Mouse (Mus musculus) ES-E14 (cell line): Measurements from ENCODE around the gene Nphs1. TPM values are rescaled to one million over a fixed set of nuclear protein-coding genes. Genes with fewer than 3 reads are reported as not detected.

Experiments
- DNase-seq: peaks from one replicate; pipeline ENCODE4 v3.0.0-alpha.2; 2013; ENCODE audit warnings: low read depth, low spot score
- H3K27ac ChIP-seq: 2 replicates; pipeline ENCODE4 v1.5.1; 2012; ENCODE audit warnings: low read depth, mild to moderate bottlenecking, low read length, moderate library complexity, mixed read lengths; ENCODE audit not compliant: poor library complexity, insufficient read depth, severe bottlenecking
- H3K36me3 ChIP-seq: 2 replicates; pipeline ENCODE4 v1.6.1; 2012; ENCODE audit warnings: mild to moderate bottlenecking, low read length, moderate library complexity, mixed read lengths; ENCODE audit not compliant: control insufficient read depth, poor library complexity, insufficient read depth, severe bottlenecking
- H3K4me1 ChIP-seq, 2 experiments: fragments of 150-350 bp in 1 of 2; sonication (generic) in 1 of 2; 2 replicates each; pipeline ENCODE4 v1.6.1; 2012; ENCODE audit warnings: low read length in 2 of 2, mild to moderate bottlenecking in 1 of 2, mixed read lengths in 1 of 2; ENCODE audit not compliant: control insufficient read depth in 2 of 2, insufficient read depth in 2 of 2, poor library complexity in 1 of 2
- H3K4me3 ChIP-seq, 2 experiments: fragments of 150-350 bp in 1 of 2; sonication (generic) in 1 of 2; 2 replicates each; pipeline ENCODE4 v1.5.1; 2012; ENCODE audit warnings: low read length in 2 of 2, low read depth in 1 of 2, mild to moderate bottlenecking in 1 of 2, mixed read lengths in 1 of 2; ENCODE audit not compliant: insufficient read depth in 1 of 2, poor library complexity in 1 of 2, severe bottlenecking in 1 of 2
- H3K9ac ChIP-seq: 2 replicates; pipeline ENCODE4 v1.6.1; 2012; ENCODE audit warnings: low read depth, mild to moderate bottlenecking, low read length, mixed read lengths; ENCODE audit not compliant: poor library complexity, insufficient read depth, severe bottlenecking
- H3K9me3 ChIP-seq: fragments of 150-350 bp; sonication (generic); 2 replicates; pipeline ENCODE4 v1.6.1; 2012; ENCODE audit warnings: low read depth, mild to moderate bottlenecking, low read length; ENCODE audit not compliant: control insufficient read depth, insufficient read depth
- CHD2 ChIP-seq: IDR thresholded peaks from 2 replicates; pipeline ENCODE4 v1.6.1; 2014; ENCODE audit warnings: mild to moderate bottlenecking, low read depth, low read length, inconsistent platforms
- HCFC1 ChIP-seq: IDR thresholded peaks from 2 replicates; pipeline ENCODE4 v1.6.1; 2012; ENCODE audit warnings: low read length, inconsistent platforms, borderline replicate concordance; ENCODE audit not compliant: insufficient read depth
- MAFK ChIP-seq: IDR thresholded peaks from 2 replicates; pipeline ENCODE4 v1.6.1; 2014; ENCODE audit warnings: mild to moderate bottlenecking, low read depth, low read length, inconsistent platforms; ENCODE audit not compliant: insufficient read depth
- ZC3H11A ChIP-seq: IDR thresholded peaks from 2 replicates; pipeline ENCODE4 v1.6.1; 2012; ENCODE audit warnings: low read depth, mild to moderate bottlenecking, inconsistent platforms, low read length, borderline replicate concordance
- ZNF384 ChIP-seq: IDR thresholded peaks from 2 replicates; pipeline ENCODE4 v1.6.1; 2012; ENCODE audit warnings: low read depth, low read length, inconsistent platforms
- in situ Hi-C, 2 experiments: fragments of 600-800 bp; cut with MboI; formaldehyde crosslinking; loops; one replicate each; pipeline ENCODE4 v1.15.1; 2025; ENCODE audit warnings: low sequenced_read_pairs in 2 of 2, inconsistent platforms in 1 of 2; ENCODE audit not compliant: unreplicated experiment in 2 of 2
- total RNA-seq: library from RNA; depleted of rRNA; stranded (reverse); fragments of 300-350 nt; gene quantifications from 2 replicates; pipeline ENCODE4 v1.2.3, GENCODE M21; 2012

The Nphs1 gene
- total RNA-seq, 1 experiment: 45.7 TPM

DNA sequence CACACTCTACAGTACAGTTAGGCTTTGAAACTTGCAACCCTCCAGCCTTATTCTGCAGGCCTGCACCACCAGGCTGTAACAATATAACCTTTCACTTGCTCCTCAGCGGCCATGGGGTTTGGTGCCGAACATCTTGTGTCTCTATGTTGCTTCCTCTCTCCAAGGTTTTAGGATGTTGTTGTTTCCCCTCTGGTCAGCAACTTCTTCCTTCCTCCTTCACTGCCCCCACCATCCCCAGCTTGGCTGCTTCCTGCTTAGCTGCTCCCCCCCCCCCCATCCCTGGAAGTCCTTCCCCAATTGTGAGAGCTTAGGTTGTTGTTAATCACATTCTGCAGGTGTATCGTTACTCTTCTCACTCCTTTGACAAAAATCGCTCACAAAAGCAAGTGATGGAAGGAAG is 49.9 kb downstream of the Nphs1 start:
- H3K4me1 ChIP-seq: no peaks in the 10 kb centered on the region

DNA sequence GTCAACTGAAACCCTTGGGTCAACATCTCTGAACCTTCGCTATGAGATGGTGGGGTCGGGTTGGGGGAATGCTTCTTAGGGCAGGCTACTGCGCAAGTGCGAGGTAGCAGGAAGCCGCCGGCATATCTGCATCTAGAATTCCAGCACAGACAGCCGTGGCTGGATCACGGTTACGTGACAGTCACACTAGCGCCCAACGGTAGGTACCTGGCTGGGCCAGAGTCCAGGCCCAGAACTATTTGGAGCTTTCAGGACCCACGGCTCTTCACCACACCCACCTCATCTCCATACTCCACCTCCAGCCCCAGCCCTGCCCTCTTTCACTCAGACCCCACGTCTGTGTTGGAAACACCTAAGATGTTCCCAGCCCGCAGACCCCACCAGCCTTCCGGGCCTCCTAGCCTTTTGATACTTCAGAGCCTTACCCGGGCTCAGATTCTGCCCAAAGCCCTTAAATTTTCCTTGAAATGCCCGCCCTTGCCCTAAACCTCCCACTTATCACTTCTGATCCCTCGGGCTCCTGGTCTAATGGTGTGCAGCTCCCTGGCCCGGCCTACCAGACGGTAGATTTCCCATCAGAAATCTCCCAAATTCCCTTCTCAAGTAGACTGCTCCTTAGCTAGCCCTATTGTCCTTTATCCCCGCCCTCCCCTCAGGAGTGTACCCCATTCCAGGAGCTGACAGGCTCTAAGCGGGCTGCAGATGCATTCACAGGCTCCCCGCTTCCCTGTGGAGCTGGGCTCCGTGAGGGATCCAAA is 57.1 kb downstream of the Nphs1 start:
- in situ Hi-C loops: no loop called here
- no peaks in the 10 kb centered on the region for H3K36me3 ChIP-seq
- H3K4me3 ChIP-seq: peak overlapping the region; percentile 26 to 42; a peak in 3 of 4 replicates
- peak; percentile 35 for DNase-seq
- TF ChIP-seq ZNF384: no peak
- no peak for TF ChIP-seq CHD2
- TF ChIP-seq HCFC1: no peak
- no peak for TF ChIP-seq ZC3H11A
- TF ChIP-seq MAFK: no peak
- H3K9me3 ChIP-seq: no peaks in the 10 kb centered on the region
- H3K27ac ChIP-seq: no peak overlapping the region
- peaks cover 2 to 4% of the 10 kb centered on the region in 2 experiments; a peak in 2 of 4 replicates for H3K4me1 ChIP-seq
- H3K9ac ChIP-seq: peak overlapping the region; percentile 9; the same call in 1 of the 2 replicates

More for the DNA sequence above, 49.9 kb downstream of the Nphs1 start:
- H3K27ac ChIP-seq: no peak overlapping the region
- TF ChIP-seq CHD2 (no peak), ZNF384 (no peak), HCFC1 (no peak), MAFK (no peak), ZC3H11A (no peak)
- H3K36me3 ChIP-seq: no peaks in the 10 kb centered on the region
- H3K9me3 ChIP-seq: no peaks in the 10 kb centered on the region
- in situ Hi-C loops: no loop called here
- no peak overlapping the region for H3K9ac ChIP-seq
- DNase-seq: no peak
- H3K4me3 ChIP-seq: no peak overlapping the region

DNA sequence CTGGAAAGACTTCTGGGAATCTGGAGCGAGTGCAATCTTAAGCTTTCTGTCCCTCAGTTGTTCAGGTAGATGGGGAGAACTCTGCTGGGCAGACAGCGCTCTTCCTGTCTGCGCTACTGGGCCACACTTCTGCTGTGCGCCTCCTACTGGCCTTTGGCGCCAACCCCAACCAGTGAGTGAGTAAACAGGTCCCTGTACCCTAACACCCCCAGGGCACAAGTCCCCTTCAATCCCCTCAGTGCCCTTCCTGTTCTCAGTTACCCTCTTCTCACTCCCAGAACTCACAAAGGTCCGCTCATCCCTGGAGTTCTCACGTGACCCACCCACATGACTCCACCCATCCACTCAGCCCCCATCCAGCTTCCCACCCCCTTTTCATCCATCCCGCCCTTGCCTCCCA is 60.2 kb downstream of the Nphs1 start:
- peaks cover 2 to 4% of the 10 kb centered on the region in 2 experiments; a peak in 2 of 4 replicates for H3K4me1 ChIP-seq
- no peak overlapping the region for H3K9ac ChIP-seq
- H3K27ac ChIP-seq: no peak overlapping the region
- no peaks in the 10 kb centered on the region for H3K36me3 ChIP-seq
- no peaks in the 10 kb centered on the region for H3K9me3 ChIP-seq
- no peak for DNase-seq
- in situ Hi-C loops: no loop called here
- TF ChIP-seq MAFK (no peak), HCFC1 (no peak), ZNF384 (no peak), CHD2 (no peak), ZC3H11A (no peak)
- peak overlapping the region; percentile 2 to 13; a peak in 1 of 4 replicates for H3K4me3 ChIP-seq

DNA sequence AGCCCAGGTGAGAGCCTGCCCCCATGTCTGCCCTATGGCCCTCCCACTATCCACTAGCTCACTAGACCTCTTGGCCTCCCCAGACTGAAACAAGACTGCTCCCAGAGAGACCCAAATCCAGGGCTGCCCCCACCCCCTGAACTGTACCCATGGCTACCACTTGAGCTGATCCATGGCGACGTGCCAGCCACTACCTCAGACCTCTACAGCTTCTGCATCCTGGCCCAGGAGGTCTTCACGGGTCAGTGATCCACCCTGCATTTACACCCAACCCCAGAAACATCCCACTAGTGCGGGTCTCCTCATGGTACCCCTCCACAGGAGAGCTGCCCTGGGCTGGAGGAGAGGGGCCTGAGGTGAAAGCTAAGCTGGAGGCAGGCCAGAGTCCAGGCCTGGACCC is 62.3 kb downstream of the Nphs1 start:
- no peak overlapping the region for H3K9ac ChIP-seq

More for the DNA sequence above, 62.3 kb downstream of the Nphs1 start:
- Histone ChIP-seq H3K9me3 (no peaks in the 10 kb centered on the region), H3K4me3 (no peak overlapping the region), H3K27ac (no peak overlapping the region), H3K4me1 (peaks cover 2 to 4% of the 10 kb centered on the region in 2 experiments; a peak in 2 of 4 replicates), H3K36me3 (no peaks in the 10 kb centered on the region)
- DNase-seq: no peak
- no peak for TF ChIP-seq CHD2
- TF ChIP-seq MAFK: no peak
- no peak for TF ChIP-seq ZNF384
- no peak for TF ChIP-seq HCFC1
- TF ChIP-seq ZC3H11A: no peak
- in situ Hi-C loops: no loop called here
